Mouse (Mus musculus) forebrain, embryonic 15.5 days (tissue): Measurements from ENCODE around the gene Slc12a5. TPM values are rescaled to one million over a fixed set of nuclear protein-coding genes. Genes with fewer than 3 reads are reported as not detected.
A peak's percentile ranks its signal among the peaks of the same experiment; 100 is the strongest.

Experiments
- ATAC-seq: fragments of 200-750 bp; cut with Nextera tagmentation; replicated peaks from 2 replicates; pipeline ENCODE4 v1.8.0; 2017; ENCODE audit warnings: mild to moderate bottlenecking, moderate TSS enrichment, moderate library complexity
- H3K27ac ChIP-seq: fragments of 300-500 bp; sonication (generic); replicated peaks from 2 replicates; pipeline ENCODE4 v1.5.1; 2015; ENCODE audit warnings: mild to moderate bottlenecking, inconsistent platforms
- H3K27me3 ChIP-seq: fragments of 300-500 bp; sonication (generic); 2 replicates; pipeline ENCODE4 v1.6.1; 2015; ENCODE audit warnings: inconsistent platforms
- H3K36me3 ChIP-seq: fragments of 300-500 bp; sonication (generic); 2 replicates; pipeline ENCODE4 v1.6.1; 2015; ENCODE audit warnings: mild to moderate bottlenecking, inconsistent platforms
- H3K4me1 ChIP-seq: fragments of 300-500 bp; sonication (generic); 2 replicates; pipeline ENCODE4 v1.6.1; 2015; ENCODE audit warnings: inconsistent platforms
- H3K4me2 ChIP-seq: fragments of 300-500 bp; sonication (generic); replicated peaks from 2 replicates; pipeline ENCODE4 v1.6.1; 2015; ENCODE audit warnings: mild to moderate bottlenecking, inconsistent platforms
- H3K4me3 ChIP-seq: fragments of 300-500 bp; sonication (generic); 2 replicates; pipeline ENCODE4 v1.5.1; 2015; ENCODE audit warnings: mild to moderate bottlenecking, inconsistent platforms
- H3K9ac ChIP-seq: fragments of 300-500 bp; sonication (generic); replicated peaks from 2 replicates; pipeline ENCODE4 v1.6.1; 2015; ENCODE audit warnings: mild to moderate bottlenecking, inconsistent platforms
- H3K9me3 ChIP-seq: fragments of 300-500 bp; sonication (generic); 2 replicates; pipeline ENCODE4 v1.6.1; 2016; ENCODE audit warnings: inconsistent platforms
- WGBS: fragments of 180-500 bp; shearing (Covaris S2); methylation state at CpG from one replicate; pipeline ENCODE4 v1.1.7; 2015; ENCODE audit warnings: mixed read lengths; 5-methylcytosine and 5-hydroxymethylcytosine counted together
- polyA plus RNA-seq: library from polyadenylated mRNA; unstranded; fragments of >200 nt; fragmentation: Nextera tagmentation; extraction: Ambion mirVana; gene quantifications from 2 replicates; pipeline ENCODE4 v1.2.1, GENCODE M21; 2015

Gene Slc12a5
- polyA plus RNA-seq, 1 experiment from 2014 or later = 17.2 TPM

- no peak overlapping the region for H3K27ac ChIP-seq
- WGBS = 75% methylated on average over 11 of the region's 11 CpGs
- no peak for ATAC-seq
Measured at GRCm38 (mm10) chr2:164930706-164931581, 29.7 kb upstream of the Slc12a5 start.

GRCm38 (mm10) chr2:164933534-164933933 lies 27.1 kb upstream of the Slc12a5 start:
- no peak overlapping the region for H3K27ac ChIP-seq
- ATAC-seq = no peak
- H3K9me3 ChIP-seq = no peaks in the 10 kb centered on the region
- H3K4me1 ChIP-seq = peaks cover 4% of the 10 kb centered on the region
- no peak overlapping the region for H3K4me3 ChIP-seq
- H3K27me3 ChIP-seq = 0 out of 2 replicates have a peak, but pooled peaks cover 6% of the 10 kb centered on the region
- no peaks in the 10 kb centered on the region for H3K36me3 ChIP-seq
- H3K9ac ChIP-seq = no peak overlapping the region
- WGBS = 39% methylated on average over 10 of the region's 10 CpGs
- no peak overlapping the region for H3K4me2 ChIP-seq

More at GRCm38 (mm10) chr2:164930706-164931581, 29.7 kb upstream of the Slc12a5 start:
- H3K4me2 ChIP-seq = no peak overlapping the region
- no peaks in the 10 kb centered on the region for H3K4me1 ChIP-seq
- 0 out of 2 replicates have a peak, but pooled peaks cover 3% of the 10 kb centered on the region for H3K27me3 ChIP-seq
- no peak overlapping the region for H3K9ac ChIP-seq
- no peak overlapping the region for H3K4me3 ChIP-seq
- no peaks in the 10 kb centered on the region for H3K9me3 ChIP-seq
- no peaks in the 10 kb centered on the region for H3K36me3 ChIP-seq

- Histone ChIP-seq H3K4me2 (no peak overlapping the region), H3K4me1 (peaks cover 19% of the 10 kb centered on the region)
- 82% methylated on average over 4 of the region's 4 CpGs for WGBS
Measured at GRCm38 (mm10) chr2:164935991-164936390, 24.6 kb upstream of the Slc12a5 start.

GRCm38 (mm10) chr2:164938146-164939091 lies 22.2 kb upstream of the Slc12a5 start:
- no peaks in the 10 kb centered on the region for H3K36me3 ChIP-seq
- H3K4me2 ChIP-seq = peak overlapping the region; percentile 59
- no peaks in the 10 kb centered on the region for H3K9me3 ChIP-seq
- H3K4me1 ChIP-seq = peaks cover 19% of the 10 kb centered on the region
- WGBS = 2% methylated on average over 39 of the region's 39 CpGs
- peak overlapping the region; percentile 39 for H3K4me3 ChIP-seq
- ATAC-seq = peak; percentile 93
- H3K9ac ChIP-seq = peak overlapping the region; percentile 45
- peaks cover 13% of the 10 kb centered on the region; the same call in 1 of the 2 replicates for H3K27me3 ChIP-seq
- peak overlapping the region; percentile 74 for H3K27ac ChIP-seq

More at GRCm38 (mm10) chr2:164935991-164936390, 24.6 kb upstream of the Slc12a5 start:
- H3K4me3 ChIP-seq = no peak overlapping the region
- no peak overlapping the region for H3K27ac ChIP-seq
- H3K9me3 ChIP-seq = no peaks in the 10 kb centered on the region
- no peaks in the 10 kb centered on the region for H3K36me3 ChIP-seq
- peaks cover 6% of the 10 kb centered on the region; the same call in 1 of the 2 replicates for H3K27me3 ChIP-seq
- no peak overlapping the region for H3K9ac ChIP-seq
- no peak for ATAC-seq

GRCm38 (mm10) chr2:164939106-164939505 lies 21.5 kb upstream of the Slc12a5 start:
- Histone ChIP-seq H3K27ac (peak overlapping the region; percentile 74), H3K4me1 (peaks cover 19% of the 10 kb centered on the region), H3K9ac (peak overlapping the region; percentile 45), H3K27me3 (peaks cover 13% of the 10 kb centered on the region; the same call in 1 of the 2 replicates), H3K9me3 (no peaks in the 10 kb centered on the region), H3K4me3 (peak overlapping the region; percentile 39), H3K36me3 (no peaks in the 10 kb centered on the region), H3K4me2 (peak overlapping the region; percentile 59)
- peak; percentile 58 for ATAC-seq
- WGBS = 3% methylated on average over 11 of the region's 11 CpGs

GRCm38 (mm10) chr2:164940140-164940830 lies 20.3 kb upstream of the Slc12a5 start, which contains the start of gene Mmp9:
Mmp9 (plus strand) TSS chr2:164940780.
- Histone ChIP-seq H3K9me3 (no peaks in the 10 kb centered on the region), H3K4me3 (no peak within 1 kb of the TSS), H3K27me3 (peaks cover 16% of the 10 kb centered on the region; the same call in 1 of the 2 replicates), H3K4me1 (peaks cover 19% of the 10 kb centered on the region), H3K27ac (peak within 1 kb of the TSS; percentile 74; the same call in 1 of the 2 replicates), H3K9ac (no peak within 1 kb of the TSS), H3K36me3 (no peaks in the 10 kb centered on the region), H3K4me2 (no peak within 1 kb of the TSS)
- WGBS = 24% methylated on average over 10 of the region's 10 CpGs
- no peak for ATAC-seq

- H3K27me3 ChIP-seq = peaks cover 20% of the 10 kb centered on the region
- no peak overlapping the region for H3K4me2 ChIP-seq
Measured at GRCm38 (mm10) chr2:164942692-164943290, 17.8 kb upstream of the Slc12a5 start.

GRCm38 (mm10) chr2:164947506-164947905 lies 13.1 kb upstream of the Slc12a5 start:
- no peaks in the 10 kb centered on the region for H3K36me3 ChIP-seq
- peaks cover 56% of the 10 kb centered on the region for H3K27me3 ChIP-seq
- H3K9me3 ChIP-seq = no peaks in the 10 kb centered on the region
- H3K27ac ChIP-seq = no peak overlapping the region
- no peak overlapping the region for H3K9ac ChIP-seq
- no peak overlapping the region for H3K4me2 ChIP-seq
- H3K4me3 ChIP-seq = no peak overlapping the region
- peaks cover 8% of the 10 kb centered on the region for H3K4me1 ChIP-seq
- WGBS = 28% methylated on average over 4 of the region's 4 CpGs
- no peak for ATAC-seq

More at GRCm38 (mm10) chr2:164942692-164943290, 17.8 kb upstream of the Slc12a5 start:
- no peak overlapping the region for H3K27ac ChIP-seq
- no peak for ATAC-seq
- WGBS = 15% methylated on average over 5 of the region's 5 CpGs
- H3K9ac ChIP-seq = no peak overlapping the region
- no peaks in the 10 kb centered on the region for H3K36me3 ChIP-seq
- no peaks in the 10 kb centered on the region for H3K9me3 ChIP-seq
- H3K4me1 ChIP-seq = peaks cover 19% of the 10 kb centered on the region
- H3K4me3 ChIP-seq = no peak overlapping the region

GRCm38 (mm10) chr2:164947930-164948329 lies 12.7 kb upstream of the Slc12a5 start:
- Histone ChIP-seq H3K4me1 (peaks cover 8% of the 10 kb centered on the region), H3K9ac (no peak overlapping the region), H3K4me3 (no peak overlapping the region), H3K9me3 (no peaks in the 10 kb centered on the region), H3K27ac (no peak overlapping the region), H3K27me3 (peaks cover 61% of the 10 kb centered on the region), H3K36me3 (no peaks in the 10 kb centered on the region), H3K4me2 (no peak overlapping the region)
- no peak for ATAC-seq
- WGBS = 5% methylated on average over 7 of the region's 7 CpGs

- H3K9ac ChIP-seq = no peak overlapping the region
- WGBS = 7% methylated on average over 25 of the region's 25 CpGs
- H3K4me1 ChIP-seq = peaks cover 15% of the 10 kb centered on the region
- H3K9me3 ChIP-seq = no peaks in the 10 kb centered on the region
- no peaks in the 10 kb centered on the region for H3K36me3 ChIP-seq
- H3K4me3 ChIP-seq = peak overlapping the region; percentile 15; the same call in 1 of the 2 replicates
- H3K27ac ChIP-seq = no peak overlapping the region
- H3K27me3 ChIP-seq = peaks cover 63% of the 10 kb centered on the region
- peak overlapping the region; percentile 24 for H3K4me2 ChIP-seq
- ATAC-seq = no peak
Measured at GRCm38 (mm10) chr2:164948962-164949361, 11.6 kb upstream of the Slc12a5 start.

GRCm38 (mm10) chr2:164950501-164950900 lies 10.1 kb upstream of the Slc12a5 start:
- Histone ChIP-seq H3K4me3 (no peak overlapping the region), H3K4me2 (no peak overlapping the region), H3K27ac (no peak overlapping the region), H3K4me1 (peaks cover 15% of the 10 kb centered on the region), H3K9ac (no peak overlapping the region), H3K9me3 (no peaks in the 10 kb centered on the region), H3K36me3 (no peaks in the 10 kb centered on the region), H3K27me3 (peaks cover 67% of the 10 kb centered on the region)
- WGBS = 26% methylated on average over 13 of the region's 13 CpGs
- no peak for ATAC-seq
